Comparison of ENCODE assay signal across 25 mouse cellular contexts in the genomic region with DNA sequence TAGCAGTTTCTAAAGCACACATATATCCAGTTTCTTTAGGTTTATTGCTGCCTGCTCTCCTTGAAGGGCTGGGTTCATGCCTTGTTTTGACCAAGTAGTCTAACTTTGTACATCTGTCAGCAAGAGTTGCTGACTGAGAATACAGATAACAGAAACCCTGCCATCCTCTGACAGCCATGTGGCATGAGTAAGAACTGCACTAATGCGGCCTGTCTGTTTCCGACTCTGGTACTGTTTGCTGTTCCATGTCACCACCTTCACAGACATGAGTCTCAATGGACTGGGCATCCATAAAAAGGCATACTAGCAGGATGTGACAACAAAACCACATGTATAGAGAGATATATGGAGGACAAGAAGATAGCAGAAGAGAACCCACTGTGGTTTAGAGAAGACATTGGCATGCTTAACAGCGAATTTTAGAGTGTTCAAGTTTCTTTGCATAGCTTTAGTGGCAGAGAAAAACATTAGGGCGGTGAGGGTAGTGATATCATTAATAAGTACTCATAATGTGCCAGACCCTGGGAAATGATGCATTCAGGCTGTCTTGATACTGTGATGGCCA. TPM values are rescaled to one million over a fixed set of nuclear protein-coding genes. Genes with fewer than 3 reads are reported as not detected.
DNase-seq lines count a peak whose midpoint lies in the region; ATAC-seq and TF ChIP-seq lines count a peak whose summit lies in the region.
"Had no signal": no experiment of that assay in that cellular context is flagged by ENCODE, and none has a peak within 500 bp of the region (broad histone marks: within the 10 kb centered on the region; RNA-seq: fewer than 3 reads in every experiment).

No protein-coding gene starts in this region.

- H3K36me3 ChIP-seq in heart, embryonic 12.5 days: peaks cover 7% of the 10 kb centered on the region; the same call in 1 of the 2 replicates
- H3K36me3 ChIP-seq in hindbrain, postnatal 0 days (ENCODE audit: insufficient read depth, low read length): no peaks in the 10 kb centered on the region
- no peaks in the 10 kb centered on the region for H3K36me3 ChIP-seq in hindbrain, embryonic 16.5 days (ENCODE audit: control insufficient read depth, insufficient read depth, low read length)
- H3K36me3 ChIP-seq: hindbrain, embryonic 12.5 days; limb, embryonic 13.5 days; lung, embryonic 15.5 days had no signal

- no peak for DNase-seq in frontal cortex, postnatal 14 days (ENCODE audit: low spot score in 2 of 2)
- DNase-seq in heart, postnatal 10 days: no peak
- no peak for DNase-seq in hindbrain, postnatal 0 days (ENCODE audit: low spot score)
- no peak for DNase-seq in lung, postnatal 4 days
- DNase-seq: adrenal gland, postnatal 14 days; cerebellum, adult 11 months; cerebellum, adult 9-10 months; cerebellum, postnatal 36 days; gastrocnemius, postnatal 10 days; kidney, adult 9 months; kidney, postnatal 10 days; right cerebral cortex, postnatal 25 days; spleen, adult 18-20 months; thymus, postnatal 14 days had no signal

- no peak overlapping the region for H3K9ac ChIP-seq in heart, embryonic 12.5 days
- H3K9ac ChIP-seq in hindbrain, postnatal 0 days (replicated peaks; ENCODE audit: low read length): no peak overlapping the region
- no peak overlapping the region for H3K9ac ChIP-seq in hindbrain, embryonic 16.5 days (ENCODE audit: low read depth, low read length)
- H3K9ac ChIP-seq: forebrain, embryonic 13.5 days; hindbrain, embryonic 12.5 days; limb, embryonic 13.5 days; lung, embryonic 15.5 days had no signal

- no peaks in the 10 kb centered on the region for H3K9me3 ChIP-seq in heart, embryonic 12.5 days (replicated peaks)
- H3K9me3 ChIP-seq in hindbrain, postnatal 0 days (ENCODE audit: low read length): no peaks in the 10 kb centered on the region
- no peaks in the 10 kb centered on the region for H3K9me3 ChIP-seq in hindbrain, embryonic 16.5 days (ENCODE audit: control insufficient read depth, low read length)
- H3K9me3 ChIP-seq: forebrain, embryonic 13.5 days; hindbrain, embryonic 12.5 days; limb, embryonic 13.5 days; lung, embryonic 15.5 days had no signal

- TF ChIP-seq CTCF in hindbrain, postnatal 0 days (IDR thresholded peaks at IDR 0.05; ENCODE audit: low read depth): peak; percentile 19; the same call in 1 of the 2 replicates

- WGBS in heart, embryonic 12.5 days: 37% methylated on average over 4 of the region's 4 CpGs
- WGBS in hindbrain, postnatal 0 days: 84% methylated on average over 4 of the region's 4 CpGs
- 83% methylated on average over 4 of the region's 4 CpGs for WGBS in hindbrain, embryonic 16.5 days

- intact Hi-C loops in heart, postnatal 10 days (cut with DNase I): no loop called here

- peak overlapping the region; percentile 73 for H3K27ac ChIP-seq in heart, embryonic 12.5 days (ENCODE audit: poor library complexity, severe bottlenecking)
- no peak overlapping the region for H3K27ac ChIP-seq in hindbrain, postnatal 0 days
- no peak overlapping the region for H3K27ac ChIP-seq in hindbrain, embryonic 16.5 days (ENCODE audit: low read depth, low read length)
- H3K27ac ChIP-seq: forebrain, embryonic 13.5 days; hindbrain, embryonic 12.5 days; limb, embryonic 13.5 days; lung, embryonic 15.5 days had no signal

- no peak overlapping the region for H3K4me3 ChIP-seq in heart, embryonic 12.5 days
- no peak overlapping the region for H3K4me3 ChIP-seq in hindbrain, postnatal 0 days (ENCODE audit: low read length)
- H3K4me3 ChIP-seq in hindbrain, embryonic 16.5 days (ENCODE audit: low read length): no peak overlapping the region
- H3K4me3 ChIP-seq: forebrain, embryonic 13.5 days; hindbrain, embryonic 12.5 days; limb, embryonic 13.5 days; lung, embryonic 15.5 days had no signal

- no peaks in the 10 kb centered on the region for H3K27me3 ChIP-seq in heart, embryonic 12.5 days (replicated peaks)
- H3K27me3 ChIP-seq in hindbrain, postnatal 0 days (ENCODE audit: insufficient read depth, low read length): no peaks in the 10 kb centered on the region
- no peaks in the 10 kb centered on the region for H3K27me3 ChIP-seq in hindbrain, embryonic 16.5 days (replicated peaks; ENCODE audit: control insufficient read depth, insufficient read depth, low read length)
- H3K27me3 ChIP-seq: forebrain, embryonic 13.5 days; hindbrain, embryonic 12.5 days; limb, embryonic 13.5 days; lung, embryonic 15.5 days had no signal

- H3K4me2 ChIP-seq in heart, embryonic 12.5 days: 0 out of 2 replicates have a peak overlapping the region, but pooled peaks have one; percentile 20
- no peak overlapping the region for H3K4me2 ChIP-seq in hindbrain, postnatal 0 days (ENCODE audit: low read depth, low read length)
- H3K4me2 ChIP-seq in hindbrain, embryonic 16.5 days (ENCODE audit: low read length): no peak overlapping the region
- H3K4me2 ChIP-seq: forebrain, embryonic 13.5 days; hindbrain, embryonic 12.5 days; limb, embryonic 13.5 days; liver, embryonic 11.5 days; lung, embryonic 15.5 days; midbrain, embryonic 11.5 days had no signal

- 0 out of 2 replicates have a peak, but pooled peaks have one; percentile 35 for ATAC-seq in frontal cortex, adult (ENCODE audit: low TSS enrichment)
- peak; percentile 53; the same call in 1 of the 2 replicates for ATAC-seq in heart, embryonic 12.5 days (ENCODE audit: insufficient number of reproducible peaks, low FRiP score)
- ATAC-seq in hindbrain, postnatal 0 days: no peak
- ATAC-seq in hindbrain, embryonic 16.5 days: no peak
- ATAC-seq: forebrain, embryonic 13.5 days; intestine, postnatal 0 days; midbrain, embryonic 16.5 days had no signal

- peaks cover 62% of the 10 kb centered on the region for H3K4me1 ChIP-seq in heart, embryonic 12.5 days (replicated peaks)
- peaks cover 3% of the 10 kb centered on the region; the same call in 1 of the 2 replicates for H3K4me1 ChIP-seq in hindbrain, postnatal 0 days (ENCODE audit: insufficient read depth, low read length)
- peaks cover 6% of the 10 kb centered on the region for H3K4me1 ChIP-seq in hindbrain, embryonic 16.5 days (ENCODE audit: control insufficient read depth, insufficient read depth, low read depth, low read length)
- H3K4me1 ChIP-seq: hindbrain, embryonic 12.5 days had no signal

RNA-seq across cellular contexts. Expression of gene Sptbn1, which starts 18.4 kb away (rescaled TPM):
- polyA plus RNA-seq in heart, embryonic 12.5 days (2016; fragmentation: Nextera tagmentation; extraction: Ambion mirVana): 188 and 194 TPM in 2 replicates
- 100 to 1,000 TPM; 571 to 593 TPM for total RNA-seq in heart, postnatal 10 days (2021)
- 247 and 255 TPM in 2 replicates for total RNA-seq in hindbrain, postnatal 0 days (2014; rRNA removed)
- polyA plus RNA-seq in hindbrain, postnatal 0 days (2015; fragmentation: Nextera tagmentation; extraction: Ambion mirVana): 161 and 162 TPM in 2 replicates
- polyA plus RNA-seq in hindbrain, embryonic 16.5 days (2015; fragmentation: Nextera tagmentation; extraction: Ambion mirVana): 182 and 196 TPM in 2 replicates

Comparison
In these comparisons a context has a peak if more than half of its experiments do, and no peak if none do; other contexts are left out.
1. ATAC-seq: peak in frontal cortex, adult (single experiment) and heart, embryonic 12.5 days (single experiment); none in hindbrain, postnatal 0 days (single experiment) and hindbrain, embryonic 16.5 days (single experiment).